Mouse (Mus musculus): ENCODE results near the gene Slc16a8.

Gene Slc16a8

GRCm38 (mm10) chr15:79254661-79255060, at the start of gene Slc16a8:
Gene Slc16a8 (minus strand): TSS chr15:79254761.
- peak; percentile 31 for DNase-seq

GRCm38 (mm10) chr15:79303725-79304124, 49.2 kb upstream of the Slc16a8 start:
- DNase-seq = no peak

DNA sequence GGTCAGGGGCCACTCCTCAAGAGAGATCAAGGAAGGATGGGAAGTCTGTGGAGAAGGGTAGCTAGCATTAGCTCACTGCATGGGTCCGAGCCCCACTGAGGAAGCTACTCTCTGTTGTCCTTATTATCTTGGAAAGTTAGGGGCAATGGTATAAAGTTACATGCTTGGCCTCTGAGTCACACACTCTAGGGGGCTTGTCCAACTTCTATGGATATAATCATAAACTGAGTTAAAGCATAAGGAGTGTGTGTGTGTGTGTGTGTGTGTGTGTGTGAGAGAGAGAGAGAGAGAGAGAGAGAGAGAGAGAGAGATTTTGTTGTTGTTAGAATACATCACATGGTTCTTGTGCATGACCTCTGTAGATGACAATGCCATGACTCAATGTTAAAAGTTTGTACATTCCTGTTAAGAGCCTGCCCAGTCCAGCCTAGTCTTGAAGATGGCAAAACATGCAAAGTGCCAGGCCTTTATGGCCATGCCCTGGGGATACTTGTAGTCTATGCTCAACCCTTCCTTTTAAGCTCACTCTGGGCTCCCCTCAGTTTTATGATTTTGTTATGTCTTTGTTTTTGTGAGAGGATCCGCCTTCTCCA, 45.1 kb upstream of the Slc16a8 start:
- DNase-seq = no peak

- DNase-seq = no peak
Measured at GRCm38 (mm10) chr15:79298553-79298952, 44.0 kb upstream of the Slc16a8 start.

- DNase-seq = no peak
Measured at GRCm38 (mm10) chr15:79292779-79293178, 38.2 kb upstream of the Slc16a8 start.

GRCm38 (mm10) chr15:79290340-79290739, 35.8 kb upstream of the Slc16a8 start:
- no peak for DNase-seq

GRCm38 (mm10) chr15:79289441-79289840, 34.9 kb upstream of the Slc16a8 start:
- no peak for DNase-seq

DNA sequence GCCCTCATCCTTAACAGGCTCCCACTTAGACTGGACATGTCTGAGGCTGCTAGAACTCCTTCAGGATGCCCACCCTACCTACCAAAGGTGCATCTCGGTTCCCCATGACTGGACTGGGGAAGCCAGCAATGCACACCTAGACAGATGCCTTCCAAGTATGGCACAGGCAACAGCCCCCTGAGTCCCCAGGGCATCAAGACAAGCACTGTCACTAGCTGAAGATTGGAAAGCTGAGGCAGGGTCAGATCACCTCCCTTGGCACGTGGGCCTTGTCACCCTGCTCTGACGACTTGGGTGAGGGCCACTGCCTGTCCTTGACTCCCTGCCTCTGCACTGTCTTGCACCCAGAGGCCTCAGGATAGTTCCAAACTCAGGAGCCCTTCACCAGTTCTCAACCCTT, 33.8 kb upstream of the Slc16a8 start:
- DNase-seq = no peak

GRCm38 (mm10) chr15:79287091-79287490, 32.5 kb upstream of the Slc16a8 start:
- no peak for DNase-seq

DNA sequence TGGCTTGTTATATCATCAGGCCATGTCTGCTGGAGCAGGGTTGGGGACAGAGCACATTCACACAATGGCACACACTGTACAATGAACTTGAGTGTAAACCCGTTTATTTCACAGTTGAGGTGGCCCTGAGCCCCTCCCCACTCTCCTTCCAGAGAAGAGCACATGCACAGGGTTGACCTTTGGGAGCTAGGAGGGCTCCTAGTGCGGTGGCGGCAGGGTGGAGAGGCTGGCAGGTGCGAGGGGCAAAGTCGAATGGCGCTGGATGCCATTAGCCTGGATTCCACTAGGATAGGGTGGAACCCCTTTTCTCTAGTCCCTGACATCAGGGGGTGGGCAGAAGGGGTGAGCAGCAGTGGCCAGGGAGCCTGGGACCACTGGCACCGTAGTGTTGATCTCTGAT, 31.6 kb upstream of the Slc16a8 start:
- DNase-seq = no peak

DNA sequence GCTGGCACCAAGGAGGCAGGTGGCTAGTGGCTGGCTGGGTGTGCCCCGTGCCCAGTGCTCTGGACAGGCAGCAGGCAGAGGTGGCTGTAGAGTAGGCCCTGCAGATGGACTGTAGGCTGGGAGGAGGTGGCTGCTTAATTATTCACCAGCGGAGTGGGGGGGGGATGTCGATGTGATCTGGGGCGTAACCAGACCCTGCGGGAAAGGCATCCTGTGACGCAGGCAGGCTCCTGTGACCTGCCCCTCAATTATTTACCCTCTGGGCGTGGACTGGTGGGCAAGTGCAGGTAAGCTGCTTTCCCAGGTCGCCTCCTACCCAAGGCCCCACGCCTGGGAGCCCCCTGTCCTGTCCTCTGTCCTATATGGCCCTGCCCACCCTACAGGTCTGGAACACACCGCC, 30.8 kb upstream of the Slc16a8 start, which contains the start of gene Baiap2l2:
TSS of gene Baiap2l2 (minus strand) at position 139 of the 400 bp plus-strand sequence.
- DNase-seq = no peak

- DNase-seq = no peak
Measured at GRCm38 (mm10) chr15:79283371-79283770, 28.8 kb upstream of the Slc16a8 start.

- DNase-seq = no peak
Measured at GRCm38 (mm10) chr15:79282434-79282833, 27.9 kb upstream of the Slc16a8 start.

DNA sequence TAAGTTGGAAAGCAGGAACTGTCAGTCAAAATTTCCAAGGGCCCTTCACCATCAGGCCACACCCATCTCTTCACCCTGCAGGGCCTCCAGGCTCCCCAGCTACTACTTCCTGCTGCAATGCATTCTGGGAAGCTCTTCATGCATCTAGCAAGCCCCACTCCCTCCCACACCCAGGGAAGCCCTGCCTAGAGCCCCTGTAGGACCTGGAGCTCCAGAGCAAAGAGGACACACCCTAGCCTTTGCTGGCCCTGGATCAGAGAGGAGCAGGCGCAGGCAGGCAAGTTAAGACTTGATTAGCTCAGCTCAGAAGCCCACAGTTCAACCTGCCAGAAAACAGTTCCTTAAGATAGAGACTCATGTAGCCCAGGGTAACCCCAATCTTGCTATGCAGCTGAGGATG, 26.8 kb upstream of the Slc16a8 start:
- DNase-seq = peak; percentile 60

GRCm38 (mm10) chr15:79280850-79281249, 26.3 kb upstream of the Slc16a8 start:
- no peak for DNase-seq

- peak; percentile 51 for DNase-seq
Measured at GRCm38 (mm10) chr15:79280209-79280608, 25.6 kb upstream of the Slc16a8 start.

DNA sequence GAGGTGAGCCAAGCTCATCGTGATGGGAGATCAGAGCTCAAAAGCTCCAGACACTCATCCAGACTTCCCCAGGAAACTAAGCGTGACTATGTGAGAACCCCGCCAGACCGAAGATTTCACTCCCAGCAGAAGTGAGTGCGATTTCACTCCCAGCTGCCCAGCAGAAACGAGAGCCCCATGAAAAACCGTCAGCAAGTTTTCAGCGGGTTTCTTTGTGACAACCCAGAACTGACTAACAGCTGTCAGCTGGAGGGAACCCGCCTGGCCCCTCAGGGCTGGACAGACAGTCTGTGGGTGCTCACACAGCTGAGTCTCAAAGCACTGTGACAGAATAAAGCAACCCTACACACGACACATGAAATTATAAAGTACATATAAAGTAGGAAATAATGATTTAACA, 23.2 kb upstream of the Slc16a8 start:
- peak; percentile 44 for DNase-seq

DNA sequence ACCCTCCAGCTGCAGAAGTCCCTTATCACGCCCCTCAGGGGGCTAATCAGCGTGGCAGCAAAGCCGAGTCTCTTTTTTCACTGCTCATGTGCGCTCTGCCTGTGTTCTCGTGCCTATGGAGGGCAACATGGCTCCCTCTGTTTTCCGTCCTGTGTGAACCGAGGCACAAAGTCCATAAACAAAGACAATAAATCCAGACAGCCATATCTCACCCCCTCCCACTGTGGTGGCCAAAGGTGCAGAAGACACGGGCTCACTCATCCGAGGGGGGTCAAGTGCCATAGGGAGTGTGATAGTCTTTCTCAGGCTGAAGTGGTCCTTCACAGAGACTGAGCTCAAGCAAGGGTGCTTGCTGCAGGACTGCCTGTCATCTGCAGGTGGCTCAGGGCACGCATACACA, 18.5 kb upstream of the Slc16a8 start:
- no peak for DNase-seq

DNA sequence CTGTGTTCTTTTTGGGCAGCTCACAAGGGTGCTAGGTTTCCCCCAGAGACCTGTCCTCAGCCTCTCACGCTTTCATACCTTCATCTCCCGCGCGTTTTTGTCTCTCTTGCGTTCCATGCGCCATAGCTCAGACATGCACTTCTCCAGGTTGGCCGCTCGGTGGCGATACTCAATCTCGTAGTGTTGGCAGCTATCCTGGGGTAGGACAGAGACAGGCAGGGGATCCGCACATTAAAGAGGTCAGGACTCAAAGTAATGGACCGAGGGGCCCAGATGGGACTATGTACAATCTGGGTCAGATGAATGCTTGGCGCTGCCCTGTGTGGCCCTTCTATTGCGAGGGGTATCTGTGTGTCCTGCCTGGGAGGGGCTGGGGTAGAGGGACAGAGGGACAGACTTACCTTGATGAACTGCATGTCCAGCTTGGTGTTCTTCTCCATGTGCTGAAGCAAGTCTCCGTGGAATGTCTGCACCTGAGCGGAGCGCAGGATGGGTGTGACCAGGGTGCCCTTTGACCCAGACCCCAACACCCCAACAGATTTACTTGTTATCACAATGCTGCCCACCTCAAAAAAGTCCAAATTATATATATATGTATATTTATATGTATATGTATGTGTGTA, 16.7 kb upstream of the Slc16a8 start:
- DNase-seq = peak; percentile 83

DNA sequence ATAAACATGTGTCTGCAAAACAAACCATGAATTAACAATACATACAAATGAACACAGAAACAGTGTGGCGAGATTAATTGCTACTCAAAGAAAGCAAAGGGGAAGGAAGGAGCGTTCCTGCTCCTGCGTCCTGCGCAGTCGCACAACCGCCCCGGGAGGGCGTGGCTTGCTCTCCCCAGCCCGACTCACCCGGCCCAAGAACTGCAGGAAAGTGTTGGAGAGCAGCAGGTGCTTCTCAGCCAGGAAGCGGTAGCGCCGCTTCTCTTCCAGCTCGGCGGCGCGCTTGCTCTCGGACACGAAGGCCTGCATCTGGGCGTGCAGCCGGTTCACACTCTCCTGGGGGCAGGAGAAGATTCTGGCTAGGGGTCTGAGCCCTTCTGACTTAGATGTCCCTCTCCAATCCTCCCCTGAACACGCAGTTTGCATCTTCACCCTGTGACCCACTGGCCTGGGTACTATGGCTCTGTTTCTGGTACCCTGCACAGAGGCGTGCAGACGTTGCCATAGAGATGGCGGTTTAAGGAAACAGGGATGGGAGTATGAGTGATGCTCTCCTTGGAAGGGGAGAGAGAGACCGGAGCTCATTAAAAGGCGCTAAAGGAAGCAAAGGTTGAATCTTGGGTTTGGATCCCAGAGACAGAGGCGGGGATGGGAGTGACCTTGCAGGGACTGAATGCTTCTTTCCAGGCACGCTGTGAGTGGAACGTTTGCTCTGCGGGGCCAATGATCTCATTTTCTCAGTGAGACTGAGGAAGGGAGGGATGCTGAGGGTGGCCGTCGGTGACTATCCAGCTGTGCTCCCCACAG, 16.0 kb upstream of the Slc16a8 start:
- DNase-seq = peak; percentile 84

GRCm38 (mm10) chr15:79268521-79268920, 14.0 kb upstream of the Slc16a8 start:
- DNase-seq = no peak

GRCm38 (mm10) chr15:79265384-79265783, 10.8 kb upstream of the Slc16a8 start:
- no peak for DNase-seq

DNA sequence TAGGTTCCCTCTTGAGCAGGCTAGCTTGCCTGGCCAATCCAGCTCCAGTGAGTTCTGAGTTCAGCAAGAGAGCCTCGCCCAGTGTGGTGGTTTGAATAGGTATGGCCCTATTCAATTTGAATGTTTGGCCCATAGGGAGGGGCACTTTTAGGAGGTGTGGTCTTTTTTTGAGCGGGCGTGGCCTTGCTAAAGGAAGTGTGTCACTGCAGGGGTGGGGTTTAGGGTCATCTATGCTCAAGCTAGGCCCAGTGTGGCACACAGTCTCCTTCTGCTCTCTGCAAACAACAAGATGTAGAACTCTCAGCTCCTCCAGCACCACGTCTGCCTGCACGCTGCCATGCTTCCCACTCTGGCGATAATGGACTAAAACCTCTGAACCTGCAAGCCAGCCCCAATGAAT, 9.2 kb upstream of the Slc16a8 start:
- DNase-seq = no peak

GRCm38 (mm10) chr15:79262786-79263309, 8.3 kb upstream of the Slc16a8 start:
- DNase-seq = no peak
